Mouse (Mus musculus): ENCODE results near the gene Ptprg. TPM values are rescaled to one million over a fixed set of nuclear protein-coding genes. Genes with fewer than 3 reads are reported as not detected.

The Ptprg gene
- polyA plus RNA-seq, 1 experiment from 2014 or later: 33.7 TPM

GRCm38 (mm10) chr14:11560641-11561232 is 7.4 kb downstream of the Ptprg start:
- ATAC-seq (ENCODE audit: low FRiP score) (no peak), DNase-seq (ENCODE audit: low spot score, missing footprints) (no peak)
- no peak overlapping the region for H3K9ac ChIP-seq (ENCODE audit: low read length)
- H3K4me1 ChIP-seq (ENCODE audit: control insufficient read depth, insufficient read depth, low read length): peaks cover 14% of the 10 kb centered on the region
- H3K9me3 ChIP-seq (ENCODE audit: control insufficient read depth, low read length): no peaks in the 10 kb centered on the region
- WGBS: 78% methylated on average over 8 of the region's 8 CpGs
- no peaks in the 10 kb centered on the region for H3K27me3 ChIP-seq (ENCODE audit: control insufficient read depth, insufficient read depth, low read length)
- no peak overlapping the region for H3K4me3 ChIP-seq (ENCODE audit: low read depth, low read length)
- H3K4me2 ChIP-seq: no peak overlapping the region
- H3K27ac ChIP-seq (ENCODE audit: low read depth, low read length): no peak overlapping the region
- no peaks in the 10 kb centered on the region for H3K36me3 ChIP-seq (ENCODE audit: control insufficient read depth, insufficient read depth, low read length)

- no peak overlapping the region for H3K4me3 ChIP-seq (ENCODE audit: low read depth, low read length)
- ATAC-seq (ENCODE audit: low FRiP score) (no peak), DNase-seq (ENCODE audit: low spot score, missing footprints) (no peak)
- H3K27ac ChIP-seq (ENCODE audit: low read depth, low read length): no peak overlapping the region
- no peaks in the 10 kb centered on the region for H3K36me3 ChIP-seq (ENCODE audit: control insufficient read depth, insufficient read depth, low read length)
- H3K9me3 ChIP-seq (ENCODE audit: control insufficient read depth, low read length): no peaks in the 10 kb centered on the region
- no peak overlapping the region for H3K9ac ChIP-seq (ENCODE audit: low read length)
- H3K4me1 ChIP-seq (ENCODE audit: control insufficient read depth, insufficient read depth, low read length): peaks cover 9% of the 10 kb centered on the region
- no peaks in the 10 kb centered on the region for H3K27me3 ChIP-seq (ENCODE audit: control insufficient read depth, insufficient read depth, low read length)
- no peak overlapping the region for H3K4me2 ChIP-seq
- WGBS: 91% methylated on average over 4 of the region's 4 CpGs
Observed at GRCm38 (mm10) chr14:11561397-11561796, 8.1 kb downstream of the Ptprg start.

DNA sequence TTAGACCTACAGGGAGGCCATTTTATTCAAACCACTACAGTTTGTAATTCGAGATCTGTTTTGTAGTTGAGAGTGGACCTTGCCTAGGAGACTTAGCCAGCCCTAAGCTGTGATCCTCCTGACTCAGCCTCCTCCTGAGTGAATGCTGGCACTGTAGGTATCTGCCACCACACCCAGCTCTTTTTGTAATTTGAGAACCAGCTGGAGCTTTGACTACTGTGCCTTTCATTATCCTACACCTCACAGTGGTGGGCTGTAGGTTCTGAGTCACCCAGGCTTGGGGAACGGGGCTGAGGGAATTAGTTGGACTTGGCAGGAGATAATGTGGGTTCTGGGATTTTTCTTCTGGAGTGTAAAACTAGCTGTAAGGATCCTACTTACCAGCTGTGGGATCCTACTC is 9.5 kb downstream of the Ptprg start:
- Histone ChIP-seq H3K9ac (ENCODE audit: low read length) (no peak overlapping the region), H3K4me2 (no peak overlapping the region), H3K4me1 (ENCODE audit: control insufficient read depth, insufficient read depth, low read length) (peaks cover 2% of the 10 kb centered on the region; the same call in 1 of the 2 replicates), H3K4me3 (ENCODE audit: low read depth, low read length) (no peak overlapping the region), H3K27ac (ENCODE audit: low read depth, low read length) (no peak overlapping the region), H3K36me3 (ENCODE audit: control insufficient read depth, insufficient read depth, low read length) (no peaks in the 10 kb centered on the region), H3K27me3 (ENCODE audit: control insufficient read depth, insufficient read depth, low read length) (no peaks in the 10 kb centered on the region), H3K9me3 (ENCODE audit: control insufficient read depth, low read length) (no peaks in the 10 kb centered on the region)
- 88% methylated on average over 2 of the region's 2 CpGs for WGBS
- DNase-seq (ENCODE audit: low spot score, missing footprints) (no peak), ATAC-seq (ENCODE audit: low FRiP score) (no peak)

GRCm38 (mm10) chr14:11563656-11564055 is 10.3 kb downstream of the Ptprg start:
- WGBS: 84% methylated on average over 5 of the region's 5 CpGs
- Histone ChIP-seq H3K27ac (ENCODE audit: low read depth, low read length) (no peak overlapping the region), H3K9me3 (ENCODE audit: control insufficient read depth, low read length) (no peaks in the 10 kb centered on the region), H3K4me2 (no peak overlapping the region), H3K4me1 (ENCODE audit: control insufficient read depth, insufficient read depth, low read length) (peaks cover 2% of the 10 kb centered on the region; the same call in 1 of the 2 replicates), H3K36me3 (ENCODE audit: control insufficient read depth, insufficient read depth, low read length) (no peaks in the 10 kb centered on the region), H3K27me3 (ENCODE audit: control insufficient read depth, insufficient read depth, low read length) (no peaks in the 10 kb centered on the region), H3K9ac (ENCODE audit: low read length) (no peak overlapping the region), H3K4me3 (ENCODE audit: low read depth, low read length) (no peak overlapping the region)
- no peak for DNase-seq (ENCODE audit: low spot score, missing footprints)
- ATAC-seq (ENCODE audit: low FRiP score): no peak

GRCm38 (mm10) chr14:11564456-11564855 is 11.1 kb downstream of the Ptprg start:
- H3K36me3 ChIP-seq (ENCODE audit: control insufficient read depth, insufficient read depth, low read length): no peaks in the 10 kb centered on the region
- H3K4me3 ChIP-seq (ENCODE audit: low read depth, low read length): no peak overlapping the region
- 88% methylated on average over 3 of the region's 3 CpGs for WGBS
- no peak overlapping the region for H3K27ac ChIP-seq (ENCODE audit: low read depth, low read length)
- no peak overlapping the region for H3K4me2 ChIP-seq
- H3K27me3 ChIP-seq (ENCODE audit: control insufficient read depth, insufficient read depth, low read length): no peaks in the 10 kb centered on the region
- no peak overlapping the region for H3K9ac ChIP-seq (ENCODE audit: low read length)
- ATAC-seq (ENCODE audit: low FRiP score): no peak
- DNase-seq (ENCODE audit: low spot score, missing footprints): no peak
- H3K9me3 ChIP-seq (ENCODE audit: control insufficient read depth, low read length): no peaks in the 10 kb centered on the region
- peaks cover 2% of the 10 kb centered on the region; the same call in 1 of the 2 replicates for H3K4me1 ChIP-seq (ENCODE audit: control insufficient read depth, insufficient read depth, low read length)

GRCm38 (mm10) chr14:11565283-11565682 is 12.0 kb downstream of the Ptprg start:
- no peaks in the 10 kb centered on the region for H3K36me3 ChIP-seq (ENCODE audit: control insufficient read depth, insufficient read depth, low read length)
- H3K4me3 ChIP-seq (ENCODE audit: low read depth, low read length): no peak overlapping the region
- H3K9me3 ChIP-seq (ENCODE audit: control insufficient read depth, low read length): no peaks in the 10 kb centered on the region
- no peaks in the 10 kb centered on the region for H3K27me3 ChIP-seq (ENCODE audit: control insufficient read depth, insufficient read depth, low read length)
- no peak for ATAC-seq (ENCODE audit: low FRiP score)
- no peak overlapping the region for H3K9ac ChIP-seq (ENCODE audit: low read length)
- no peak overlapping the region for H3K27ac ChIP-seq (ENCODE audit: low read depth, low read length)
- no peak for DNase-seq (ENCODE audit: low spot score, missing footprints)
- peaks cover 2% of the 10 kb centered on the region; the same call in 1 of the 2 replicates for H3K4me1 ChIP-seq (ENCODE audit: control insufficient read depth, insufficient read depth, low read length)
- 96% methylated on average over 3 of the region's 3 CpGs for WGBS
- H3K4me2 ChIP-seq: no peak overlapping the region

- 75% methylated on average over 2 of the region's 2 CpGs for WGBS
- H3K9ac ChIP-seq (ENCODE audit: low read length): no peak overlapping the region
- H3K4me1 ChIP-seq (ENCODE audit: control insufficient read depth, insufficient read depth, low read length): no peaks in the 10 kb centered on the region
- H3K9me3 ChIP-seq (ENCODE audit: control insufficient read depth, low read length): no peaks in the 10 kb centered on the region
- no peaks in the 10 kb centered on the region for H3K36me3 ChIP-seq (ENCODE audit: control insufficient read depth, insufficient read depth, low read length)
- no peak overlapping the region for H3K4me3 ChIP-seq (ENCODE audit: low read depth, low read length)
- ATAC-seq (ENCODE audit: low FRiP score): no peak
- H3K27me3 ChIP-seq (ENCODE audit: control insufficient read depth, insufficient read depth, low read length): no peaks in the 10 kb centered on the region
- H3K27ac ChIP-seq (ENCODE audit: low read depth, low read length): no peak overlapping the region
- no peak overlapping the region for H3K4me2 ChIP-seq
- DNase-seq (ENCODE audit: low spot score, missing footprints): no peak
Observed at GRCm38 (mm10) chr14:11569734-11570133, 16.4 kb downstream of the Ptprg start.

GRCm38 (mm10) chr14:11571766-11572394 is 18.5 kb downstream of the Ptprg start:
- H3K4me2 ChIP-seq: no peak overlapping the region
- H3K36me3 ChIP-seq (ENCODE audit: control insufficient read depth, insufficient read depth, low read length): no peaks in the 10 kb centered on the region
- peaks cover 9% of the 10 kb centered on the region for H3K4me1 ChIP-seq (ENCODE audit: control insufficient read depth, insufficient read depth, low read length)
- WGBS: 80% methylated on average over 11 of the region's 11 CpGs
- DNase-seq (ENCODE audit: low spot score, missing footprints) (no peak), ATAC-seq (ENCODE audit: low FRiP score) (no peak)
- no peaks in the 10 kb centered on the region for H3K27me3 ChIP-seq (ENCODE audit: control insufficient read depth, insufficient read depth, low read length)
- no peak overlapping the region for H3K27ac ChIP-seq (ENCODE audit: low read depth, low read length)
- no peak overlapping the region for H3K9ac ChIP-seq (ENCODE audit: low read length)
- no peaks in the 10 kb centered on the region for H3K9me3 ChIP-seq (ENCODE audit: control insufficient read depth, low read length)
- H3K4me3 ChIP-seq (ENCODE audit: low read depth, low read length): no peak overlapping the region

DNA sequence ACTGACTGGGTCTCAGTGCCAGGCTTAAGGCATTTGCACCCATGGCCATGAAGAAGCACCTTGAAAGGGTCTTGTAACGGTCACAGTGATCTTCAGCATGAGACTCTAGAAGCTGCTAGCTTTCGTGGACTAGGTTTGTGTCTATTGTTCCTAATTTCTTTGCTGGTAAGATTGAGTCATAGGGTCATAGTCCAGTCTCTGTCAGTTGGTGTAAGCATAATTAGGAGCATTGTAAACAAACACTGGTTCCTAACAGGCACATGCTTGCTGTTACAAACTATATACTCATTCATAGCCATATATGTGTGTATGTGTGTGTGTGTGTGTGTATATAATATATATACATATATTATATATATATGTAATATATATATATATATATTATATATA is 19.1 kb downstream of the Ptprg start:
- no peaks in the 10 kb centered on the region for H3K27me3 ChIP-seq (ENCODE audit: control insufficient read depth, insufficient read depth, low read length)
- no peak overlapping the region for H3K4me2 ChIP-seq
- H3K9ac ChIP-seq (ENCODE audit: low read length): no peak overlapping the region
- ATAC-seq (ENCODE audit: low FRiP score) (no peak), DNase-seq (ENCODE audit: low spot score, missing footprints) (no peak)
- H3K27ac ChIP-seq (ENCODE audit: low read depth, low read length): no peak overlapping the region
- H3K9me3 ChIP-seq (ENCODE audit: control insufficient read depth, low read length): no peaks in the 10 kb centered on the region
- 82% methylated on average over 2 of the region's 2 CpGs for WGBS
- H3K4me1 ChIP-seq (ENCODE audit: control insufficient read depth, insufficient read depth, low read length): peaks cover 14% of the 10 kb centered on the region
- no peaks in the 10 kb centered on the region for H3K36me3 ChIP-seq (ENCODE audit: control insufficient read depth, insufficient read depth, low read length)
- H3K4me3 ChIP-seq (ENCODE audit: low read depth, low read length): no peak overlapping the region

Data from midbrain, embryonic 11.5 days (tissue).